Mouse (Mus musculus): ENCODE data around the gene Smim9. TPM values are rescaled to one million over a fixed set of nuclear protein-coding genes. Genes with fewer than 3 reads are reported as not detected.
"Not testable (repeated sequence)": the region's sequence is repeated elsewhere in the genome, so short reads cannot be mapped to it uniquely, and the experiment has no call there.

Gene Smim9
- polyA plus RNA-seq (2014; fragmentation: Nextera tagmentation; extraction: Ambion mirVana): not detected in 2 replicates

- no peaks in the 10 kb centered on the region for H3K9me3 ChIP-seq (replicated peaks; ENCODE audit: control insufficient read depth, low read length)
- no peak within 1 kb of the TSS for H3K4me3 ChIP-seq (ENCODE audit: low read depth, low read length)
- H3K4me1 ChIP-seq (ENCODE audit: control insufficient read depth, insufficient read depth, low read length): no peaks in the 10 kb centered on the region
- no peak within 1 kb of the TSS for H3K4me2 ChIP-seq
- no peak within 1 kb of the TSS for H3K27ac ChIP-seq (ENCODE audit: low read depth, low read length)
- H3K27me3 ChIP-seq (ENCODE audit: control insufficient read depth, insufficient read depth, low read length): no peaks in the 10 kb centered on the region
- WGBS (ENCODE audit: insufficient replicate concordance): 69% methylated on average over 1 of the region's 1 CpGs
- H3K9ac ChIP-seq (ENCODE audit: low read depth, low read length): no peak within 1 kb of the TSS
- no peaks in the 10 kb centered on the region for H3K36me3 ChIP-seq (ENCODE audit: control insufficient read depth, insufficient read depth, low read length)
- ATAC-seq (replicated peaks; ENCODE audit: insufficient number of reproducible peaks, low FRiP score, low TSS enrichment): no peak
Observed at GRCm38 (mm10) chrX:75163670-75164069, at the start of gene Smim9. Smim9 (minus strand) TSS chrX:75163770.

DNA sequence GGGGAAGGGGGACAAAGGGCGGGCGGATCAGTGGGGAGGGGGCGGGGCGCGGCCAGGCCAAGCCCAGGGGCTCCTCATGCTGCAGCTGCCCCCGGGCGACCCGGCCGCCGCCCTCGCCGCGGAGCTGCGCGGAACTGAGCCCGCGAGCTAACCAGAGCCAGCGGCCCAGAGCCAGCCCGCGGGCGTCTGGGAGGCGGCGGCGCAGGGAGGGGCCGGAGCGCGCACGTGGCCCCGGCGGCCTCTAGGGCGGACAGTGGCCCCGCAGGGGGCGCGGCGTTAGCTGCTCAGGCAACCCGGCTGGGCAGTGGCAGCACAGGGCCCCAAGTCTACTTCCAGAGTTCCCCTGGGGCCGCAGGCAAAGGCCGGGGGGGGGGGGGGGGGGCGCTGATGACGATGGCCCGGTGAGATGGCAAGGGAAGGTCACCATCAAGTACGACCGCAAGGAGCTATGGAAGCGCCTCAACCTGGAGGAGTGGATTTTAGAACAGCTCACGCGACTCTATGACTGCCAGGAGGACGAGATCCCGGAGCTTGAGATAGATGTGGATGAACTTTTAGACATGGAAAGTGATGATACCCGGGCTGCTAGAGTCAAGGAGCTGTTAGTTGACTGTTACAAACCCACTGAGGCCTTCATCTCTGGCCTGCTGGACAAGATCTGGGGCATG lies 7.9 kb downstream of the Smim9 start:
- Histone ChIP-seq H3K9ac (ENCODE audit: low read depth, low read length) (peak overlapping the region; percentile 60; the same call in 1 of the 2 replicates), H3K27ac (ENCODE audit: low read depth, low read length) (no peak overlapping the region), H3K4me2 (peak overlapping the region; percentile 63), H3K4me1 (ENCODE audit: control insufficient read depth, insufficient read depth, low read length) (no peaks in the 10 kb centered on the region), H3K27me3 (ENCODE audit: control insufficient read depth, insufficient read depth, low read length) (no peaks in the 10 kb centered on the region), H3K4me3 (ENCODE audit: low read depth, low read length) (peak overlapping the region; percentile 43), H3K9me3 (replicated peaks; ENCODE audit: control insufficient read depth, low read length) (no peaks in the 10 kb centered on the region), H3K36me3 (ENCODE audit: control insufficient read depth, insufficient read depth, low read length) (no peaks in the 10 kb centered on the region)
- 12% methylated on average over 30 of the region's 49 CpGs for WGBS (ENCODE audit: insufficient replicate concordance)
- ATAC-seq (replicated peaks; ENCODE audit: insufficient number of reproducible peaks, low FRiP score, low TSS enrichment): peak; percentile 79; the same call in 1 of the 2 replicates

DNA sequence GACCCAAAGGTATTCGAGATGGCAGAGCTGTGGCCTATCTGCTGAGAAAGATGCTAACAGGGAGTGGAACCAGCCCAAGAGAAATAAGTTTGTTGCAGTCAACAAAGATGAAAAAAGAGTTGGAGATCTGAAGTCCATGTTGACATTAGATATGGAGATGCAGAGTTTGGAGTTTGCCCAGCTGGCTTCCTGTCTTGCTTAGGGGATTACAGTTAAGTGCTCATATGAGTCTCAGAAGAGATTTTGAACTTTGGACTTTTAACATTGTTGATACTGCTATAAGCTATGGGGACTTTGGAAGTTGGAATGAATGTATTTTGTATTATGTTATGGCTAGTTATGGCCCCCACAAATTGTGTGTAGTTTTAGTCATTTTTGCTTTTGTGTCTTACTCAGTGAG lies 11.3 kb downstream of the Smim9 start:
- no peaks in the 10 kb centered on the region for H3K27me3 ChIP-seq (ENCODE audit: control insufficient read depth, insufficient read depth, low read length)
- H3K9ac ChIP-seq (ENCODE audit: low read depth, low read length): no peak overlapping the region
- no peaks in the 10 kb centered on the region for H3K9me3 ChIP-seq (replicated peaks; ENCODE audit: control insufficient read depth, low read length)
- WGBS (ENCODE audit: insufficient replicate concordance): 63% methylated on average over 1 of the region's 1 CpGs
- no peak overlapping the region for H3K4me2 ChIP-seq
- H3K36me3 ChIP-seq (ENCODE audit: control insufficient read depth, insufficient read depth, low read length): no peaks in the 10 kb centered on the region
- no peak overlapping the region for H3K4me3 ChIP-seq (ENCODE audit: low read depth, low read length)
- no peak for ATAC-seq (replicated peaks; ENCODE audit: insufficient number of reproducible peaks, low FRiP score, low TSS enrichment)
- no peak overlapping the region for H3K27ac ChIP-seq (ENCODE audit: low read depth, low read length)
- no peaks in the 10 kb centered on the region for H3K4me1 ChIP-seq (ENCODE audit: control insufficient read depth, insufficient read depth, low read length)

DNA sequence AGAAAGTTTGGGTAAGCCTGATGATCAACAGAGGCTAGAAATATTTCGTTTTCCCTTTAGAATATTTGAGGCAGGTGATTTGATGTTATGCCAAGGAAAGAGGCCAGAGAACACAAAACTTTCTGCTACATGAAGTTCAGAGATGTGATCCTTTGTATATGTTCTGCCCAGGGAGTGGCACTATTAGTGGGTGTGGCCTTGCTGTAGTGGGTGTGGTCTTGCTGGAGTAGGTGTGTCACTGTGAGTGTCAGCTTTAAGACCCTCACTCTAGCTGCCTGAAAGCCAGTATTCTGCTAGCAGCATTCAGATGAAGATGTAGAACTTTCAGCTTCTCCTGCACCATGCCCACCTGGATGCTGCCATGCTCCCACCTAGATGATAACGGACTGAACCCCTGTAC lies 13.3 kb downstream of the Smim9 start:
- H3K27me3 ChIP-seq (ENCODE audit: control insufficient read depth, insufficient read depth, low read length): no peaks in the 10 kb centered on the region
- no peaks in the 10 kb centered on the region for H3K9me3 ChIP-seq (replicated peaks; ENCODE audit: control insufficient read depth, low read length)
- no peak overlapping the region for H3K27ac ChIP-seq (ENCODE audit: low read depth, low read length)
- no peak overlapping the region for H3K4me2 ChIP-seq
- H3K9ac ChIP-seq (ENCODE audit: low read depth, low read length): no peak overlapping the region
- no peaks in the 10 kb centered on the region for H3K4me1 ChIP-seq (ENCODE audit: control insufficient read depth, insufficient read depth, low read length)
- H3K4me3 ChIP-seq (ENCODE audit: low read depth, low read length): no peak overlapping the region
- no peak for ATAC-seq (replicated peaks; ENCODE audit: insufficient number of reproducible peaks, low FRiP score, low TSS enrichment)
- 78% methylated on average over 2 of the region's 2 CpGs for WGBS (ENCODE audit: insufficient replicate concordance)
- no peaks in the 10 kb centered on the region for H3K36me3 ChIP-seq (ENCODE audit: control insufficient read depth, insufficient read depth, low read length)

DNA sequence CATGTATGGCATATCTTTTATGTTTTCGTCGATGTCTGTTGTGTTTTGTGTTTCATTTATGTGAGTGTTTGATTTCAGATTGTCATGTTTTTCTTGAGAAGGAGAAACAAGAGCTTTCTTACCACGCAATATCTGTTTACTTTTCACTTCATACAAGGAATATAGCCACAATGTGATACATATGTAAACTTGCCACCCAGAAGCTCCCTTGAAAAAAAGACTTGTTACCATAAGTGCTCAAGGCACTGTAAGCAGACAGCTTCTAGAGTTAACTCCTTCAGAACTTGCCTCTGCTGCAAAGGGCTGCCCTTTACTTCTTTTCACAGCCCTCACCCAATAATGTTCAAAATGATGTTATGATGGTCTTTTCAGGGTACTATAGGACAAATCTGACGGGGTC lies 15.2 kb downstream of the Smim9 start:
- Histone ChIP-seq H3K27me3 (ENCODE audit: control insufficient read depth, insufficient read depth, low read length) (no peaks in the 10 kb centered on the region), H3K4me1 (ENCODE audit: control insufficient read depth, insufficient read depth, low read length) (no peaks in the 10 kb centered on the region), H3K9ac (ENCODE audit: low read depth, low read length) (no peak overlapping the region), H3K4me2 (no peak overlapping the region), H3K9me3 (replicated peaks; ENCODE audit: control insufficient read depth, low read length) (no peaks in the 10 kb centered on the region), H3K36me3 (ENCODE audit: control insufficient read depth, insufficient read depth, low read length) (no peaks in the 10 kb centered on the region), H3K4me3 (ENCODE audit: low read depth, low read length) (no peak overlapping the region), H3K27ac (ENCODE audit: low read depth, low read length) (no peak overlapping the region)
- 71% methylated on average over 4 of the region's 4 CpGs for WGBS (ENCODE audit: insufficient replicate concordance)
- no peak for ATAC-seq (replicated peaks; ENCODE audit: insufficient number of reproducible peaks, low FRiP score, low TSS enrichment)

DNA sequence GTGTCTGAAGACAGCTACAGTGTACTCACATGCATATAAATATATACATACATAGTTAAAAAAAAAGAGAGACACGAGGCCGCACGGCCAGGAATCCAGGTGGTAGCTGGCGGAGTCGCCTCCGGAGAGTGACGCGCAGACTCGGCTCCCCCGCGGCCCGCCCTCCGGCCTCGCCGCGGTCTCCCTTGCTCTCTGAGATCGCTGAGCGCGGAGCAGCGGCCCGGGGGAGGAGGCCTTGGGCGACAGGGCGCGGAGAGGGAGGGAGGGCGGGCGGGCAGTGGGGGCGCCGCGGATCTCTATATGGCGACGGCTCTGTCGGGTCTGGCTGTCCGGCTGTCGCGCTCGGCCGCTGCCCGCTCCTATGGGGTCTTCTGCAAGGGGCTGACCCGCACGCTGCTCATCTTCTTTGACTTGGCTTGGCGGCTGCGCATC lies 20.4 kb downstream of the Smim9 start:
- H3K9ac ChIP-seq (ENCODE audit: low read depth, low read length): not testable (repeated sequence)

DNA sequence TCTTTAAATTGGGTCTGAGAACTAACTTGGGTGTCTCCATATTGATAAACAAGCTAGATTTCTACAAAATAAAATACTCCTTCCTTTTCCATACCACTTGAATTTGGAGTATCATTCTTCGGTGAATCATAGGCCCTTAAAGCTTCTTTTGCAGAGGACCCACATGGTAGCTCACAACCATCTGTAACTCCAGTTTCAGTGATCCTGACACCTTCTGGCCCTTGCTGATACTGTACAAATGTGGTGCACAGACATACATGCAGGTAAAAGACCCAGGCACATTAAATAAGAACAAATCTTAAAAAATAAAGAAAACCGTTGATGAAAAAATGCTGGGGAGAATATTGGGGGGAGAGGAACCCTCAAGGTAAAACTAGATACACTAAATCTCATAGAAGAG lies 25.4 kb downstream of the Smim9 start:
- ATAC-seq (replicated peaks; ENCODE audit: insufficient number of reproducible peaks, low FRiP score, low TSS enrichment): no peak
- Histone ChIP-seq H3K27me3 (ENCODE audit: control insufficient read depth, insufficient read depth, low read length) (no peaks in the 10 kb centered on the region), H3K27ac (ENCODE audit: low read depth, low read length) (no peak overlapping the region), H3K36me3 (ENCODE audit: control insufficient read depth, insufficient read depth, low read length) (no peaks in the 10 kb centered on the region), H3K9me3 (replicated peaks; ENCODE audit: control insufficient read depth, low read length) (no peaks in the 10 kb centered on the region), H3K4me1 (ENCODE audit: control insufficient read depth, insufficient read depth, low read length) (no peaks in the 10 kb centered on the region), H3K9ac (ENCODE audit: low read depth, low read length) (no peak overlapping the region), H3K4me2 (no peak overlapping the region), H3K4me3 (ENCODE audit: low read depth, low read length) (no peak overlapping the region)
- 84% methylated on average over 2 of the region's 2 CpGs for WGBS (ENCODE audit: insufficient replicate concordance)

More for the DNA sequence above, 20.4 kb downstream of the Smim9 start:
- not testable (repeated sequence) for H3K9me3 ChIP-seq (replicated peaks; ENCODE audit: control insufficient read depth, low read length); ATAC-seq (replicated peaks; ENCODE audit: insufficient number of reproducible peaks, low FRiP score, low TSS enrichment); H3K27ac ChIP-seq (ENCODE audit: low read depth, low read length); H3K4me1 ChIP-seq (ENCODE audit: control insufficient read depth, insufficient read depth, low read length); H3K27me3 ChIP-seq (ENCODE audit: control insufficient read depth, insufficient read depth, low read length); H3K36me3 ChIP-seq (ENCODE audit: control insufficient read depth, insufficient read depth, low read length)
- Histone ChIP-seq H3K4me3 (ENCODE audit: low read depth, low read length) (peak overlapping the region; percentile 30), H3K4me2 (peak overlapping the region; percentile 61)
- 22% methylated on average over 20 of the region's 42 CpGs for WGBS (ENCODE audit: insufficient replicate concordance)

- 79% methylated on average over 2 of the region's 2 CpGs for WGBS (ENCODE audit: insufficient replicate concordance)
- Histone ChIP-seq H3K27me3 (ENCODE audit: control insufficient read depth, insufficient read depth, low read length) (no peaks in the 10 kb centered on the region), H3K9me3 (replicated peaks; ENCODE audit: control insufficient read depth, low read length) (no peaks in the 10 kb centered on the region), H3K27ac (ENCODE audit: low read depth, low read length) (no peak overlapping the region), H3K4me2 (no peak overlapping the region), H3K9ac (ENCODE audit: low read depth, low read length) (no peak overlapping the region), H3K4me3 (ENCODE audit: low read depth, low read length) (no peak overlapping the region), H3K36me3 (ENCODE audit: control insufficient read depth, insufficient read depth, low read length) (no peaks in the 10 kb centered on the region), H3K4me1 (ENCODE audit: control insufficient read depth, insufficient read depth, low read length) (no peaks in the 10 kb centered on the region)
- no peak for ATAC-seq (replicated peaks; ENCODE audit: insufficient number of reproducible peaks, low FRiP score, low TSS enrichment)
Observed at GRCm38 (mm10) chrX:75137729-75138128, 25.8 kb downstream of the Smim9 start.

DNA sequence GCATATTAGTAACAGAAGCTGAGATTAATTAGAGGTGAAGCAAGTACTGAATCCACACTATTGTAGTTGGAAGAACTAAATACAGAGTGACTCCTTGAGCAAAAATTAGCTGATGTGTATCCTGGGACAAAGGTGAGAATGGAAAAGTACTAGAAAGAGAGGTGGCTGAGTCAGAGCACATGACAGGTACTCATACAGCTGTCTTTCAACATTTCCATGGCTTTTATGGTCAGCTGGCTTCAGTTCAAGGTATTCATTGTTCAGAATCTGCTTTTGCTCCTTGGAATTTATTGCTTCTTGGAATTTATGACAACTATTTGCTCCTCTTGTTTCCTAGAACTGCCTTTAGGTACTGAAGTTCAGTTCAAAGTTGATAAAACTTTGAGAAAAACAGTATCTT lies 26.6 kb downstream of the Smim9 start:
- no peaks in the 10 kb centered on the region for H3K9me3 ChIP-seq (replicated peaks; ENCODE audit: control insufficient read depth, low read length)
- no peaks in the 10 kb centered on the region for H3K36me3 ChIP-seq (ENCODE audit: control insufficient read depth, insufficient read depth, low read length)
- H3K4me2 ChIP-seq: no peak overlapping the region
- no peak for ATAC-seq (replicated peaks; ENCODE audit: insufficient number of reproducible peaks, low FRiP score, low TSS enrichment)
- H3K4me3 ChIP-seq (ENCODE audit: low read depth, low read length): no peak overlapping the region
- no peaks in the 10 kb centered on the region for H3K4me1 ChIP-seq (ENCODE audit: control insufficient read depth, insufficient read depth, low read length)
- no peak overlapping the region for H3K27ac ChIP-seq (ENCODE audit: low read depth, low read length)
- no peaks in the 10 kb centered on the region for H3K27me3 ChIP-seq (ENCODE audit: control insufficient read depth, insufficient read depth, low read length)
- H3K9ac ChIP-seq (ENCODE audit: low read depth, low read length): no peak overlapping the region

Measured in heart, embryonic 11.5 days (tissue).